ENCODE assay signal across 9 mouse cellular contexts in genomic region chr6:91901505-91901904, GRCm38 (mm10). TPM values are rescaled to one million over a fixed set of nuclear protein-coding genes. Genes with fewer than 3 reads are reported as not detected.
DNase-seq lines count a peak whose midpoint lies in the region; ATAC-seq and TF ChIP-seq lines count a peak whose summit lies in the region.
"Had no signal": no experiment of that assay in that cellular context is flagged by ENCODE, and none has a peak within 500 bp of the region (broad histone marks: within the 10 kb centered on the region; RNA-seq: fewer than 3 reads in every experiment).

No protein-coding gene starts in this region.

- no peak overlapping the region for H3K9ac ChIP-seq in forebrain, embryonic 12.5 days
- no peak overlapping the region for H3K9ac ChIP-seq in hindbrain, embryonic 14.5 days
- H3K9ac ChIP-seq: neural tube, embryonic 12.5 days had no signal

- no peak for ATAC-seq in forebrain, embryonic 12.5 days (ENCODE audit: low FRiP score)
- ATAC-seq in hindbrain, embryonic 14.5 days (ENCODE audit: low FRiP score): no peak
- ATAC-seq in megakaryocyte, adult 5-6 weeks (ENCODE audit: poor library complexity, severe bottlenecking): peak; percentile 87

- peak; percentile 70 for DNase-seq in forebrain, embryonic 10.5 days (ENCODE audit: extremely low spot score, low spot score)
- DNase-seq in cerebellum, adult 8-10 months: peak; percentile 56
- peak; percentile 55 to 90 for DNase-seq in frontal cortex, adult 2 months (ENCODE audit: extremely low spot score in 1 of 2, low spot score in 1 of 2)
- DNase-seq in hindbrain, embryonic 14.5 days (ENCODE audit: low spot score): peak; percentile 94
- peak; percentile 68 to 85 for DNase-seq in layer of hippocampus, postnatal 14 days (ENCODE audit: low spot score in 2 of 2)

- no peaks in the 10 kb centered on the region for H3K4me1 ChIP-seq in forebrain, embryonic 10.5 days
- no peaks in the 10 kb centered on the region for H3K4me1 ChIP-seq in forebrain, embryonic 12.5 days
- H3K4me1 ChIP-seq in hindbrain, embryonic 14.5 days (replicated peaks; ENCODE audit: control insufficient read depth, insufficient read depth, low read length): no peaks in the 10 kb centered on the region
- no peaks in the 10 kb centered on the region for H3K4me1 ChIP-seq in small intestine, adult 2 months (ENCODE audit: control insufficient read depth, insufficient read depth, insufficient read length, low read length)

- no peaks in the 10 kb centered on the region for H3K9me3 ChIP-seq in forebrain, embryonic 10.5 days
- no peaks in the 10 kb centered on the region for H3K9me3 ChIP-seq in forebrain, embryonic 12.5 days
- H3K9me3 ChIP-seq in hindbrain, embryonic 14.5 days (ENCODE audit: control insufficient read depth, low read length): no peaks in the 10 kb centered on the region
- H3K9me3 ChIP-seq: neural tube, embryonic 12.5 days had no signal

- no peak overlapping the region for H3K4me3 ChIP-seq in forebrain, embryonic 10.5 days
- H3K4me3 ChIP-seq in forebrain, embryonic 12.5 days (replicated peaks): no peak overlapping the region
- no peak overlapping the region for H3K4me3 ChIP-seq in hindbrain, embryonic 14.5 days (replicated peaks; ENCODE audit: low read length)
- no peak overlapping the region for H3K4me3 ChIP-seq in small intestine, adult 2 months (ENCODE audit: low read depth, low read length)
- H3K4me3 ChIP-seq: neural tube, embryonic 12.5 days had no signal

- peaks cover 55% of the 10 kb centered on the region for H3K36me3 ChIP-seq in forebrain, embryonic 10.5 days (replicated peaks)
- peaks cover 53% of the 10 kb centered on the region for H3K36me3 ChIP-seq in forebrain, embryonic 12.5 days (replicated peaks)
- H3K36me3 ChIP-seq in hindbrain, embryonic 14.5 days (replicated peaks; ENCODE audit: control insufficient read depth, insufficient read depth): peaks cover 61% of the 10 kb centered on the region
- H3K36me3 ChIP-seq in small intestine, adult 2 months (ENCODE audit: control insufficient read depth, insufficient read depth, low read length): peaks cover 33% of the 10 kb centered on the region

- WGBS in forebrain, embryonic 10.5 days: 47% methylated on average over 5 of the region's 5 CpGs
- WGBS in forebrain, embryonic 12.5 days: 34% methylated on average over 5 of the region's 5 CpGs
- 30% methylated on average over 5 of the region's 5 CpGs for WGBS in hindbrain, embryonic 14.5 days
- 31% methylated on average over 5 of the region's 5 CpGs for WGBS in small intestine, adult 2 months

- H3K27ac ChIP-seq in forebrain, embryonic 10.5 days: no peak overlapping the region
- H3K27ac ChIP-seq in forebrain, embryonic 12.5 days: no peak overlapping the region
- H3K27ac ChIP-seq in hindbrain, embryonic 14.5 days: no peak overlapping the region
- H3K27ac ChIP-seq in small intestine, adult 2 months (ENCODE audit: insufficient read depth, low read depth, low read length): no peak overlapping the region
- H3K27ac ChIP-seq: neural tube, embryonic 12.5 days had no signal

- no peak for TF ChIP-seq POLR2A in small intestine, adult 2 months (IDR thresholded peaks at IDR 0.05; ENCODE audit: low read depth, low read length)

- TF ChIP-seq CTCF in small intestine, adult 2 months (IDR thresholded peaks at IDR 0.05; ENCODE audit: extremely low read depth, insufficient read length, insufficient replicate concordance, low read depth, low read length): peak; percentile 81; the same call in 1 of the 2 replicates

- H3K4me2 ChIP-seq in forebrain, embryonic 12.5 days: no peak overlapping the region
- no peak overlapping the region for H3K4me2 ChIP-seq in hindbrain, embryonic 14.5 days (replicated peaks)
- H3K4me2 ChIP-seq: neural tube, embryonic 12.5 days had no signal

- no peaks in the 10 kb centered on the region for H3K27me3 ChIP-seq in forebrain, embryonic 10.5 days (ENCODE audit: poor library complexity, severe bottlenecking)
- H3K27me3 ChIP-seq in forebrain, embryonic 12.5 days: no peaks in the 10 kb centered on the region
- H3K27me3 ChIP-seq in hindbrain, embryonic 14.5 days (ENCODE audit: control insufficient read depth, insufficient read depth, low read length): no peaks in the 10 kb centered on the region
- H3K27me3 ChIP-seq in small intestine, adult 2 months (ENCODE audit: control insufficient read depth, insufficient read depth, low read length): no peaks in the 10 kb centered on the region
- H3K27me3 ChIP-seq: neural tube, embryonic 12.5 days had no signal

RNA-seq across cellular contexts. Expression of gene 4930590J08Rik, which starts 1.1 kb away (rescaled TPM):
- 0.28 and 0.48 TPM in 2 replicates for polyA plus RNA-seq in forebrain, embryonic 10.5 days (2016; fragmentation: Nextera tagmentation; extraction: Ambion mirVana)
- 0.83 and 1.2 TPM in 2 replicates for polyA plus RNA-seq in forebrain, embryonic 12.5 days (2016; fragmentation: Nextera tagmentation; extraction: Ambion mirVana)
- polyA plus RNA-seq in frontal cortex, adult 2 months (2012; rRNA removed): 2.0 and 2.2 TPM in 2 replicates
- polyA plus RNA-seq in hindbrain, embryonic 14.5 days (2014; fragmentation: Nextera tagmentation; extraction: Ambion mirVana): 1.2 and 1.4 TPM in 2 replicates
- total RNA-seq in layer of hippocampus, postnatal 14 days (2021): 1 to 10 TPM; 1.9 to 3.0 TPM
- 1.1 TPM in 2 replicates for total RNA-seq in megakaryocyte, adult 5-6 weeks (2015)
- total RNA-seq in megakaryocyte, adult 5-6 weeks (2017): 0.15 and 0.53 TPM in 2 replicates
- 0.06 TPM in 1 of 2 replicates, not detected in the other for polyA plus RNA-seq in small intestine, adult 2 months (2012; rRNA removed)

RNA-seq across cellular contexts. Expression of gene Ccdc174, which starts 23.7 kb away (rescaled TPM):
- polyA plus RNA-seq in forebrain, embryonic 10.5 days (2016; fragmentation: Nextera tagmentation; extraction: Ambion mirVana): 33.9 and 36.8 TPM in 2 replicates
- 53.5 and 61.1 TPM in 2 replicates for polyA plus RNA-seq in forebrain, embryonic 12.5 days (2016; fragmentation: Nextera tagmentation; extraction: Ambion mirVana)
- polyA plus RNA-seq in frontal cortex, adult 2 months (2012; rRNA removed): 19.0 and 23.1 TPM in 2 replicates
- polyA plus RNA-seq in hindbrain, embryonic 14.5 days (2014; fragmentation: Nextera tagmentation; extraction: Ambion mirVana): 32.4 and 37.7 TPM in 2 replicates
- total RNA-seq in layer of hippocampus, postnatal 14 days (2021): 10 to 100 TPM; 21.6 to 25.3 TPM
- 31.2 and 34.3 TPM in 2 replicates for total RNA-seq in megakaryocyte, adult 5-6 weeks (2015)
- 49.0 and 49.9 TPM in 2 replicates for total RNA-seq in megakaryocyte, adult 5-6 weeks (2017)
- 0.65 and 1.3 TPM in 2 replicates for polyA plus RNA-seq in small intestine, adult 2 months (2012; rRNA removed)
